Mouse (Mus musculus) cerebellum, adult 11-12 months (tissue): ENCODE data around the gene Prom1.
"Not testable (repeated sequence)": the region's sequence is repeated elsewhere in the genome, so short reads cannot be mapped to it uniquely, and the experiment has no call there.

Experiments used
- DNase-seq: peaks from one replicate; pipeline ENCODE4 v3.0.0; 2022

Prom1 gene

GRCm38 (mm10) chr5:44101231-44102110 is at the start of gene Prom1:
Prom1 (minus strand) TSS chr5:44102032.
- DNase-seq = peak; percentile 68

- no peak for DNase-seq
These were observed 45.9 kb upstream of the Prom1 start for GRCm38 (mm10) chr5:44147732-44148131.

GRCm38 (mm10) chr5:44146437-44147332 is 44.9 kb upstream of the Prom1 start:
- DNase-seq = no peak

- no peak for DNase-seq
These were observed 41.8 kb upstream of the Prom1 start for GRCm38 (mm10) chr5:44143467-44144235.

GRCm38 (mm10) chr5:44127487-44127886 is 25.7 kb upstream of the Prom1 start:
- DNase-seq = no peak

GRCm38 (mm10) chr5:44126574-44126973 is 24.7 kb upstream of the Prom1 start:
- not testable (repeated sequence) for DNase-seq

GRCm38 (mm10) chr5:44121390-44121789 is 19.6 kb upstream of the Prom1 start:
- DNase-seq = peak; percentile 77

GRCm38 (mm10) chr5:44113138-44113537 is 11.3 kb upstream of the Prom1 start:
- no peak for DNase-seq

GRCm38 (mm10) chr5:44109121-44109520 is 7.3 kb upstream of the Prom1 start:
- no peak for DNase-seq

- DNase-seq = no peak
These were observed 6.3 kb upstream of the Prom1 start for GRCm38 (mm10) chr5:44108125-44108524.

GRCm38 (mm10) chr5:44105192-44105591 is 3.4 kb upstream of the Prom1 start:
- DNase-seq = no peak

- DNase-seq = no peak
These were observed 2.9 kb upstream of the Prom1 start for GRCm38 (mm10) chr5:44104686-44105085.

- no peak for DNase-seq
These were observed 2.3 kb upstream of the Prom1 start for GRCm38 (mm10) chr5:44104120-44104519.

GRCm38 (mm10) chr5:44103121-44103520 is 1.3 kb upstream of the Prom1 start:
- DNase-seq = no peak

- DNase-seq = peak; percentile 88
These were observed 1.1 kb downstream of the Prom1 start for GRCm38 (mm10) chr5:44100544-44101230.

GRCm38 (mm10) chr5:44100187-44100543 is 1.7 kb downstream of the Prom1 start:
- no peak for DNase-seq

- no peak for DNase-seq
These were observed 4.8 kb downstream of the Prom1 start for GRCm38 (mm10) chr5:44096996-44097395.

- no peak for DNase-seq
These were observed 5.7 kb downstream of the Prom1 start for GRCm38 (mm10) chr5:44096106-44096505.

- no peak for DNase-seq
These were observed 6.1 kb downstream of the Prom1 start for GRCm38 (mm10) chr5:44095697-44096096.

- DNase-seq = no peak
These were observed 14.8 kb downstream of the Prom1 start for GRCm38 (mm10) chr5:44087034-44087433.

GRCm38 (mm10) chr5:44085871-44086270 is 16.0 kb downstream of the Prom1 start:
- DNase-seq = peak; percentile 65

GRCm38 (mm10) chr5:44081108-44081507 is 20.7 kb downstream of the Prom1 start:
- no peak for DNase-seq
